Mouse (Mus musculus) bone marrow macrophage, adult 2 months (primary cell): Measurements from ENCODE around the gene Cyp2d10. TPM values are rescaled to one million over a fixed set of nuclear protein-coding genes. Genes with fewer than 3 reads are reported as not detected.
"Not testable (repeated sequence)": the region's sequence is repeated elsewhere in the genome, so short reads cannot be mapped to it uniquely, and the experiment has no call there.

Source experiments
- H3K27ac ChIP-seq: 2 replicates; pipeline ENCODE4 v1.5.1; 2012; ENCODE audit warnings: low read depth, low read length; ENCODE audit not compliant: insufficient read depth
- H3K4me1 ChIP-seq: 2 replicates; pipeline ENCODE4 v1.6.1; 2012; ENCODE audit warnings: low read length; ENCODE audit not compliant: control insufficient read depth, insufficient read depth
- H3K4me3 ChIP-seq: 2 replicates; pipeline ENCODE4 v1.5.1; 2012; ENCODE audit warnings: mild to moderate bottlenecking, low read length, moderate library complexity; ENCODE audit not compliant: insufficient read depth
- CTCF ChIP-seq: IDR thresholded peaks from 2 replicates; pipeline ENCODE4 v1.5.1; 2012; ENCODE audit warnings: low read depth, mild to moderate bottlenecking, low read length, moderate library complexity
- POLR2A ChIP-seq: IDR thresholded peaks from 2 replicates; pipeline ENCODE4 v1.6.1; 2012; ENCODE audit warnings: mild to moderate bottlenecking, low read depth, low read length, borderline replicate concordance
- polyA plus RNA-seq: library from polyadenylated mRNA; stranded (reverse); fragments of >200 nt; gene quantifications from 2 replicates; pipeline ENCODE4 v1.2.4, GENCODE M21; 2012; ENCODE audit not compliant: missing spikeins, insufficient read depth, insufficient read length

Gene Cyp2d10
- not detected in 2 replicates for polyA plus RNA-seq

DNA sequence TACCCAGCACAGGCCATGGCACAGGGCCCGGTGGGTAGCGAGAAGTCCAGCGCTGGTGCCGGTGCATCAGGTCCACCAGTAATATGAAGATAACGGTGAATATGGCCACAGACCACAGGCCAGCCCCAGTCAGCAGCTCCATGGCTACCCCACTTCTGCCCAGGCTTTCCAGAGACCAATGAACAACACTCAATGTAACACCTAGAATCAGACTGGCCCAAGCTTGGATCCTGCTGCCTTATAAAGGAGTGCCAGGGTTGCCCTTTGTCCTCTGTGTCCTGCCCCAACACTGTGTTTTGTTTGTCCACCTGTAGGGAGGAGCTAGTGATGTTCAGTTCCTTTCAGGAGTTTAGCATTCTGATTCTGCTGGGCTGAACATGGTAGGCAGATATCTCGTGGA lies at the start of gene Cyp2d10:
Gene Cyp2d10, minus strand, starts transcription at position 215 of the 400 bp plus-strand sequence.
- no peak within 1 kb of the TSS for H3K4me3 ChIP-seq
- H3K4me1 ChIP-seq = no peaks in the 10 kb centered on the region
- H3K27ac ChIP-seq = no peak within 1 kb of the TSS
- TF ChIP-seq POLR2A (no peak), CTCF (no peak)

DNA sequence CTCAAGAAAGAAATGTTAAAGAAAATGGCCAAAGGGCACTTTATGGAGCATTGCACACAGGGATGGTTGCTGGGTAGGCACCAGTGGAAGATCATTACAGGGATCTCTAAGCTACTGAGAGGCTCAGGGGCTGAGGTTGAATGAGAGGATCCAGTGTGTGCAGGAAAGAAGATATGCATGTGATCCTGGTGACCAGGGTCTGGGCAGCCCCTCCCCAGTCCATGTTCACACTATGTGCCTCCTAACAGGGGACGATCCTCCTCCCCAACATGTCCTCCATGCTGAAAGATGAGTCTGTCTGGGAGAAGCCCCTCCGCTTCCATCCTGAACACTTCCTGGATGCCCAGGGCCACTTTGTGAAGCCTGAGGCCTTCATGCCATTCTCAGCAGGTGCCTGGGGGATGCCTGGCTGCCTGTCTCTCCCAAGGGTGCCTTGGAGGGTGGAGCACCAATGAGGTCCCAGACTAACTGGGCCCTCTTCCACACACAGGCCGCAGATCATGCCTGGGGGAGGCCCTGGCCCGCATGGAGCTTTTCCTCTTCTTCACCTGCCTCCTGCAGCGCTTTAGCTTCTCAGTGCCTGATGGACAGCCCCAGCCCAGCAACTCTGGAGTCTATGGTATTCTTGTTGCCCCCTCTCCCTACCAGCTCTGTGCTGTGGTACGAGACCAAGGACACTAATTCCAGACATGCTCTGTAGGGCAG lies 49.2 kb upstream of the Cyp2d10 start:
- not testable (repeated sequence) for H3K4me3 ChIP-seq, H3K4me1 ChIP-seq, H3K27ac ChIP-seq

DNA sequence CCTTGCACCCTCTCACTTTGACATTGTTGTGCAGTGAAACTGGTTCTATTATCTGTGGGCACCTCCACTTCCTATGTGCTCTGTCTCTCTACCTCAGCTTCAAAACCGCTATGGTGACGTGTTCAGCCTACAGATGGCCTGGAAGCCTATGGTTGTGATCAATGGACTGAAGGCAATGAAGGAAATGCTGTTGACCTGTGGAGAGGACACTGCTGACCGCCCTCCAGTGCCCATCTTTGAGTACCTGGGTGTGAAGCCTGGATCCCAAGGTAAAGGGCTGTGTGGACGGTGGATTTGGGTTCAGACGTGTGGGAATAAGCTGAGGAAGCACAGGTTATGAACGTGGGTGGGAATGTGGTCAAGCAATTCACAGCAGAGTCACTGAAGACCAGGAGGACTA lies 46.5 kb upstream of the Cyp2d10 start:
- H3K27ac ChIP-seq, H3K4me1 ChIP-seq, H3K4me3 ChIP-seq: not testable (repeated sequence)

DNA sequence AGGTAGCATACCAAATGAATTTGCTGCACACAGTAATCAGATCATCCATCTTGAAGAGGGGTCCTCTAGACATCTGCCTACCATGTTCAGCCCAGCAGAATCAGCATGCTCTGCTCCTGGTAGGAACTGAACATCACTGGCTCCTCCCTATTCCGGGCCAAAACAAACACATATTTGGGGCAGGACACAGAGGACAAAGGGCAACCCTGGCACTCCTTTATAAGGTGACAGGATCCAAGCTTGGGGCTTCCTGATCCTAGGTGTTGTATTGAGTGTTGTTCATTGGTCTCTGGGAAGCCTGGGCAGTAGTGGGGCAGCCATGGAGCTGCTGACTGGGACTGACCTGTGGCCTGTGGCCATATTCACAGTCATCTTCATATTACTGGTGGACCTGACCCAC lies 45.1 kb upstream of the Cyp2d10 start:
- H3K4me3 ChIP-seq, H3K4me1 ChIP-seq: not testable (repeated sequence)

DNA sequence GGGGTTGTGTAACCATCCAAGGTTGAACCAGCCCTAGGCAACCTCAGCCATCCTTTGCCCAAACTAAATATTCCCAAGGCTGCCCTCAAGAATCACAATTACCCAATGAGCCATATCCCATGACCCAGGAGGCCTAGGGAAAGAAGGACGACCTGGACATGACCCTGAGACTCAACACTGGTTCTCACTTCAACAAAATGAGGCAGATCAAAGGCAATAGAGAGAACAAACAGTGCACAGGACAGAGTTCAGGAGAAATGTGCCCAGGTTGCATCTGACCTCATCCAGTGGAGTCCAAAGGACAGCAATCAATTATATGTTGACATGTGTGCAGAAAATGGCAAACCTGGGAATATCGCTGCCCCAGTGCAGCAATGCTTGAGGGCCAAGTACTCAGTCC lies 43.0 kb upstream of the Cyp2d10 start:
- not testable (repeated sequence) for H3K27ac ChIP-seq, H3K4me1 ChIP-seq, H3K4me3 ChIP-seq

More for the DNA sequence above, 45.1 kb upstream of the Cyp2d10 start:
- not testable (repeated sequence) for H3K27ac ChIP-seq

DNA sequence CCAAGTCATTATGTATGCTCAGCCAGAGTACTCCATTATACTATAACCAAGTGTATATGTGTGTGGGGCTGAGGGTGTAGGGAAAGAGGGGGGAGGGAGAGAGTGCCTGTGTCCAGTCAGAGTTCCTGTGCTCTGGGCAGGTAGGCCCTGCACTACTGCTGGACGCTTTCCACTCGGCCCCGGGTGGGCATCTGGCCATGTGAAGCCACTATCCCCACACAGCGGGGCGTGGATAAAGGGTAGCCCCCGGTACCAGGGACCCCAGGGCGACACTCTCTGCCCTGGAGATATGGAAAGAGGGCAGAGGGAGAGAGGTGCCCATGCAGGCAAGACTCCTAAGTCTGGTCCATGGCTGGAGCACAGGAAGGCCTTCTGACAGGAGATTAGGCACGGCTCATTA lies 38.2 kb upstream of the Cyp2d10 start:
- Histone ChIP-seq H3K27ac (no peak overlapping the region), H3K4me1 (no peaks in the 10 kb centered on the region)
- no peak for TF ChIP-seq POLR2A
- TF ChIP-seq CTCF = no peak

DNA sequence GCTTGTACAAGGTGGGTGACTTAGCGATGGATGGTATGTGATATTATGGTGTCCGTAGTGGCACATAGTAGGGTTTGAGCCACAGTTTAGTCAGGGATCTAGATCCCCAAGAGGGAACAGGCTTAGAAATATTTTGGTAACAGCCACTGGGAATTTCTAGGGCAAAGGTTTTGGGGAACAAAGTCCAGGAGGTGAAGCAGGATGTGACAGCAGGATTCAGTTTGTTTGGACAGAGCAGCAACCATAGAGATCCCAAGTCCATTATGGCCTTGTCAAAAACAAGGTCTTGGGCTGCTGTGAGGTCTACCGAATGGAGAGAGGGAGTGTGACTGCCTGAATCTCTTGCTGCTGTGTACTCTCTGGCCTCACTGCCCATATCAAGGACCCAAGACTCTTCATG lies 36.7 kb upstream of the Cyp2d10 start:
- TF ChIP-seq CTCF (no peak), POLR2A (no peak)
- Histone ChIP-seq H3K4me3 (no peak overlapping the region), H3K27ac (no peak overlapping the region), H3K4me1 (no peaks in the 10 kb centered on the region)

More for the DNA sequence above, 38.2 kb upstream of the Cyp2d10 start:
- H3K4me3 ChIP-seq = no peak overlapping the region

DNA sequence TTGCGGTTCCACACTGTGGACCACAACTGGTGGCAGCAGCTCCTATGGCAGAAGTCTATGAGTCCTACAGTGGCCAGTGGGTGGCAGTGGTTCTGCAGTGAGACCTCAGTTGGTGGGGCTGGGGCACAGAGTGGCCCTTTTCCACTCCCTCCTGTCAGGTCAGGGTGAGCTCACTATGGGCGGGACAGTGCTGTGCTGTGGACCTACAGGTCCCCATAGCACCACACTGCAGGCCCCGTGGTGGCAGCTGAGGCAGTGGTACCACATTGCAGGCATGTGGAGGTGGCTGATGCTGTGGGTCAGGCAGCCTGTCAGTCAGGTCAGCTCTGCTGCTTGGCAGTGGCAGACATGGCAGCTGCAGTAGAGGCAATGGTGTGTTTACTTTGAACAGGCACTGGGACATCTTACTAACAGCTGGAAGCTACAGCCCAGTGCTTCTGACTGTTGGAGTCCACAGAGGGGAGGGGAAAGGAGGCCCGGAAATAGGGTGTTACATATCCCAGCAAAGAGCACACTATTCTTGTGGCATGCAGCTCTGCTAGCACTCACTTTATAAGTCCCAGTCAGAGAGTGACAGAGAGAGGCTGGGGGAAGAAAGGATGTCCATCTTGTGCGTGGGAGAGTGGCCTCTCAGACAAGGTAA lies 31.1 kb upstream of the Cyp2d10 start:
- Histone ChIP-seq H3K27ac (no peak overlapping the region), H3K4me3 (no peak overlapping the region), H3K4me1 (no peaks in the 10 kb centered on the region)
- TF ChIP-seq POLR2A (no peak), CTCF (no peak)

DNA sequence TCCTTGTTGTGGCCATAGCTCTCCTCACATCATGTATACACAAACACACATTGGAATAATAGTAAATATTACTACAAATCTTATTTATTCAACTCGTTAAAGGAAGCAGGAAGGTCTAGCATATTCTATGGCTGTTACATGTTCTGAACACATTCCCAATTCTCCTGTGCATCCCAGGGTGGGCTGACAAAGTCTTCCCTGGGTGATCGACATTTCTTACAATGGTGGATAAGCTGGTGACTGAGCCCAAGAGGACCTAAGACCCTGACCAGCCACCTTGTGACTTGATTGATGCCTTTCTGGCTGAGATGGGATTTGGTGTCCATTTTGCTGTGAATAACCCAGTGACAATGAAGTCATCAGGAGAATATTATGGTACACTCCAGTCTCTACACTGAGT lies 28.6 kb upstream of the Cyp2d10 start:
- TF ChIP-seq POLR2A (no peak), CTCF (no peak)
- Histone ChIP-seq H3K4me1 (no peaks in the 10 kb centered on the region), H3K27ac (no peak overlapping the region), H3K4me3 (no peak overlapping the region)

DNA sequence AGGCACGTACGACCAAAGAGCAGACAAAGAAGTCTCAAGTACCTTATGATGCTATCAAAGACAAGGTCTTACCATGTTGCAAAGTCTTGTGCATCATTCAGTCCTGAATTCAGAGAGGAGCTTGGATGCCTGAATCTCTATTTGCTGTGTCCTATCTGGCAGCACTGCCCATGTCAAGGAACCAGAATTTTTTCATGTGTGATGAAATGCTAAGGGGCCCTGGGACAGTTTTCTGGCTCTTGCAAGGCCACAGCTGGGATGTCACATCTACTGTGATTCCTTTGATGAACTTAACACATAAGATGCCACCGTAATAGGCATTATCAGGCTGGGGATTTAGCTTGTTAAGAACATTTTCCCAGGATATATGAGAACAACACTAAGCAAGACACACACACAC lies 28.0 kb upstream of the Cyp2d10 start:
- Histone ChIP-seq H3K4me3 (no peak overlapping the region), H3K27ac (no peak overlapping the region), H3K4me1 (no peaks in the 10 kb centered on the region)
- no peak for TF ChIP-seq CTCF
- no peak for TF ChIP-seq POLR2A

DNA sequence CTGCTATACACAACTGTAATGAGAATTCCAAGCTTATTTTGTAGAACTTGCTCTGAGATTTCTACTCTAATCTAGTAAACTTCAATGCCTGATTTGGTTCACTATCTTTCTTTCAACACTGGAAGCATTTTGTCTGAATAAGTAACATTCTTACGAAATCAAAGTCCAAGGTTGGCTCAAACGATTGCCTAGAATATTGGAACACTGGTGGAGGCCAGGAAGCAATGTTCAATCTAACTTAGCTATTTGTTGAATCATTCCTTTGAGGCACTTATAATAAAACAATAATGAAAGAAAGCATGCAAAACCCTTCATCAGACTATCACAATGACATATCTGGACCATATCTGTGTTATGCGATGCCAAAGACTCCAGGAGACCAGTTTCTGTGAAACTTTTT lies 27.5 kb upstream of the Cyp2d10 start:
- no peak for TF ChIP-seq CTCF
- TF ChIP-seq POLR2A = no peak
- Histone ChIP-seq H3K4me3 (no peak overlapping the region), H3K4me1 (no peaks in the 10 kb centered on the region), H3K27ac (no peak overlapping the region)
